Comparison of ENCODE assay signal across 20 mouse cellular contexts in genomic region chr10:40097519-40097918, GRCm38 (mm10). TPM values are rescaled to one million over a fixed set of nuclear protein-coding genes. Genes with fewer than 3 reads are reported as not detected.
DNase-seq lines count a peak whose midpoint lies in the region; ATAC-seq and TF ChIP-seq lines count a peak whose summit lies in the region.
"Had no signal": no experiment of that assay in that cellular context is flagged by ENCODE, and none has a peak within 500 bp of the region (broad histone marks: within the 10 kb centered on the region; RNA-seq: fewer than 3 reads in every experiment).

No protein-coding gene starts in this region.

- TF ChIP-seq CTCF in intestine, postnatal 0 days (IDR thresholded peaks at IDR 0.05; ENCODE audit: low read depth): no peak
- no peak for TF ChIP-seq CTCF in thymus, adult 2 months (IDR thresholded peaks at IDR 0.05; ENCODE audit: borderline replicate concordance, control insufficient read depth, extremely low read depth, insufficient read depth, low read length, poor library complexity)

- no peaks in the 10 kb centered on the region for H3K27me3 ChIP-seq in intestine, postnatal 0 days (replicated peaks; ENCODE audit: control insufficient read depth, insufficient read depth, low read length)
- no peaks in the 10 kb centered on the region for H3K27me3 ChIP-seq in intestine, embryonic 15.5 days (replicated peaks)
- H3K27me3 ChIP-seq in liver, embryonic 15.5 days: no peaks in the 10 kb centered on the region
- no peaks in the 10 kb centered on the region for H3K27me3 ChIP-seq in thymus, adult 2 months (ENCODE audit: control insufficient read depth, insufficient read depth, low read length)
- H3K27me3 ChIP-seq: embryonic facial prominence, embryonic 15.5 days; forebrain, embryonic 15.5 days; heart, embryonic 12.5 days; limb, embryonic 12.5 days had no signal

- no peaks in the 10 kb centered on the region; the same call in 1 of the 2 replicates for H3K36me3 ChIP-seq in intestine, postnatal 0 days (ENCODE audit: control insufficient read depth, insufficient read depth)
- no peaks in the 10 kb centered on the region for H3K36me3 ChIP-seq in intestine, embryonic 15.5 days
- peaks cover 33% of the 10 kb centered on the region for H3K36me3 ChIP-seq in liver, embryonic 15.5 days (replicated peaks)
- H3K36me3 ChIP-seq in thymus, adult 2 months (ENCODE audit: control insufficient read depth, insufficient read depth, low read length): no peaks in the 10 kb centered on the region
- H3K36me3 ChIP-seq: embryonic facial prominence, embryonic 15.5 days; forebrain, embryonic 15.5 days; heart, embryonic 12.5 days; hindbrain, embryonic 10.5 days; limb, embryonic 12.5 days had no signal

- H3K4me2 ChIP-seq in intestine, postnatal 0 days (replicated peaks; ENCODE audit: low read depth): no peak overlapping the region
- no peak overlapping the region for H3K4me2 ChIP-seq in intestine, embryonic 15.5 days (replicated peaks)
- no peak overlapping the region for H3K4me2 ChIP-seq in liver, embryonic 15.5 days
- H3K4me2 ChIP-seq: embryonic facial prominence, embryonic 15.5 days; forebrain, embryonic 15.5 days; heart, embryonic 12.5 days; limb, embryonic 12.5 days had no signal

- no peaks in the 10 kb centered on the region for H3K9me3 ChIP-seq in intestine, postnatal 0 days (ENCODE audit: control insufficient read depth)
- H3K9me3 ChIP-seq in intestine, embryonic 15.5 days: no peaks in the 10 kb centered on the region
- H3K9me3 ChIP-seq in liver, embryonic 15.5 days (replicated peaks): no peaks in the 10 kb centered on the region
- H3K9me3 ChIP-seq: embryonic facial prominence, embryonic 15.5 days; forebrain, embryonic 15.5 days; hindbrain, embryonic 10.5 days; limb, embryonic 12.5 days had no signal

- no peak overlapping the region for H3K27ac ChIP-seq in intestine, postnatal 0 days (ENCODE audit: low read depth, low read length)
- no peak overlapping the region for H3K27ac ChIP-seq in intestine, embryonic 15.5 days
- H3K27ac ChIP-seq in liver, embryonic 15.5 days (replicated peaks): no peak overlapping the region
- no peak overlapping the region for H3K27ac ChIP-seq in thymus, adult 2 months (ENCODE audit: control insufficient read depth, insufficient read depth, low read length)
- H3K27ac ChIP-seq: embryonic facial prominence, embryonic 15.5 days; forebrain, embryonic 15.5 days; hindbrain, embryonic 10.5 days; limb, embryonic 12.5 days had no signal

- 65% methylated on average over 4 of the region's 4 CpGs for WGBS in intestine, postnatal 0 days
- WGBS in intestine, embryonic 15.5 days: 69% methylated on average over 4 of the region's 4 CpGs
- WGBS in liver, embryonic 15.5 days (ENCODE audit: insufficient replicate concordance): 59% methylated on average over 4 of the region's 4 CpGs
- 85% methylated on average over 4 of the region's 4 CpGs for WGBS in thymus, adult 2 months

- no peaks in the 10 kb centered on the region for H3K4me1 ChIP-seq in intestine, postnatal 0 days (replicated peaks; ENCODE audit: control insufficient read depth, insufficient read depth, low read length)
- no peaks in the 10 kb centered on the region for H3K4me1 ChIP-seq in intestine, embryonic 15.5 days (replicated peaks)
- peaks cover 23% of the 10 kb centered on the region for H3K4me1 ChIP-seq in liver, embryonic 15.5 days (replicated peaks)
- no peaks in the 10 kb centered on the region for H3K4me1 ChIP-seq in thymus, adult 2 months (replicated peaks; ENCODE audit: control insufficient read depth, insufficient read depth, low read length)
- H3K4me1 ChIP-seq: embryonic facial prominence, embryonic 15.5 days; forebrain, embryonic 15.5 days; hindbrain, embryonic 10.5 days had no signal

- TF ChIP-seq POLR2A in thymus, adult 2 months (IDR thresholded peaks at IDR 0.05; ENCODE audit: control insufficient read depth, extremely low read depth, insufficient read depth, low read length, poor library complexity): no peak

- H3K9ac ChIP-seq in intestine, postnatal 0 days (ENCODE audit: low read depth, low read length): no peak overlapping the region
- no peak overlapping the region for H3K9ac ChIP-seq in intestine, embryonic 15.5 days
- H3K9ac ChIP-seq in liver, embryonic 15.5 days: no peak overlapping the region
- H3K9ac ChIP-seq: embryonic facial prominence, embryonic 15.5 days; forebrain, embryonic 15.5 days; heart, embryonic 12.5 days; limb, embryonic 12.5 days had no signal

- DNase-seq in 416B (ENCODE audit: low read depth): peak; percentile 73
- DNase-seq in adrenal gland, postnatal 25 days: peak; percentile 16
- no peak for DNase-seq in cerebellum, adult 11-12 months
- no peak for DNase-seq in thymus, adult 2 months
- no peak for DNase-seq in frontal cortex, adult 2 months (ENCODE audit: extremely low spot score in 1 of 2, low spot score in 1 of 2)
- DNase-seq: cerebellum, adult 18-20 months; gastrocnemius, postnatal 25 days; kidney, adult 18-20 months; kidney, postnatal 36 days; right cerebral cortex, postnatal 14 days; thymus, postnatal 14 days had no signal

- no peak overlapping the region for H3K4me3 ChIP-seq in intestine, postnatal 0 days (ENCODE audit: low read depth, low read length)
- no peak overlapping the region for H3K4me3 ChIP-seq in intestine, embryonic 15.5 days (replicated peaks)
- H3K4me3 ChIP-seq in liver, embryonic 15.5 days (replicated peaks): no peak overlapping the region
- no peak overlapping the region for H3K4me3 ChIP-seq in thymus, adult 2 months (ENCODE audit: control insufficient read depth, insufficient read depth, low read length)
- H3K4me3 ChIP-seq: embryonic facial prominence, embryonic 15.5 days; forebrain, embryonic 15.5 days; heart, embryonic 12.5 days; hindbrain, embryonic 10.5 days; limb, embryonic 12.5 days; myocyte had no signal

- 0 out of 2 replicates have a peak, but pooled peaks have one; percentile 36 for ATAC-seq in intestine, postnatal 0 days
- ATAC-seq in intestine, embryonic 15.5 days: no peak
- ATAC-seq in liver, embryonic 15.5 days (ENCODE audit: insufficient read depth): 0 out of 2 replicates have a peak, but pooled peaks have one; percentile 25
- ATAC-seq: forebrain, embryonic 15.5 days had no signal

RNA-seq across cellular contexts. Expression of gene Slc16a10, which starts 44.5 kb away (rescaled TPM):
- polyA plus RNA-seq in intestine, postnatal 0 days (2015; fragmentation: Nextera tagmentation; extraction: Ambion mirVana): 57.5 and 59.5 TPM in 2 replicates
- 36.1 and 37.4 TPM in 2 replicates for polyA plus RNA-seq in intestine, embryonic 15.5 days (2015; fragmentation: Nextera tagmentation; extraction: Ambion mirVana)
- 23.2 and 25.2 TPM in 2 replicates for total RNA-seq in adrenal gland, postnatal 25 days (2021)
- polyA plus RNA-seq in liver, embryonic 15.5 days (2015; fragmentation: Nextera tagmentation; extraction: Ambion mirVana): 79.2 and 87.6 TPM in 2 replicates
- polyA plus RNA-seq in thymus, adult 2 months (2012; rRNA removed): 45.4 and 50.0 TPM in 2 replicates
- polyA plus RNA-seq in frontal cortex, adult 2 months (2012; rRNA removed): 2.6 and 3.0 TPM in 2 replicates

Comparison
In these comparisons a context has a peak if more than half of its experiments do, and no peak if none do; other contexts are left out.
1. DNase-seq: peak in 416B (single experiment) and adrenal gland, postnatal 25 days (single experiment); none in cerebellum, adult 11-12 months (single experiment), thymus, adult 2 months (single experiment) and frontal cortex, adult 2 months (0 of 2).